Mouse (Mus musculus): Measurements from ENCODE around the gene Ankrd42.

DNA sequence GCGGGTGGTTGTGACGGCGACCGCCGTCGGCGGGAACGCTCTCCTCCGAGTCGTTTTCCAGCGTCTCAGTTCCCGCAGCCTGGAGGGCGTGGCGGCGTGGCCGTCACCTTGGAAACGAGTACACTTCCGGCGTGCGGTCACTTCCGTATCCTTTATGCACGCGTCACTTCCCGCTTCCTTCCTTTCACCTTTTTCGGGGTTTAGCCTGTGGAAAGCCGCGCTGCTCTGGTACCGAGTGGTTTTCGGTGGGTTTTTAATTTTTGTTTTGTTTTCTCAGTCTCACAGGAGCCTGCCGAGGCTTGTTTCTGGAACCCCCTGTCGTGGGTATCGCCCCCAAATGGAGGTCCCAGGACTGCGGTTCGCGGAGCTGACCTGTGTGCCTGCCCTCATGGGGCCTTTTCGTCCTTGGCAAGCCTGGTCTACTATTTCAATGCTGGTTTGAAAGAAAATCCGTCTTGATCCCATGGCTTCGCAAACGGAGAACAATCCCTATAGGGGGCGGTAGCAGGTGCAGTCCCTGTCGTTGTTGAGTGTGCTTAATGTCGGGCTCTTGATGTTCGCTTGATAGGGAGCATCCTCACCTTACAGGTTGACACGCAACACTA, at the start of gene Ankrd42:
- TF ChIP-seq CTCF (IDR thresholded peaks at IDR 0.05; ENCODE audit: extremely low read depth, insufficient read depth, low read length) (no peak), POLR2A (IDR thresholded peaks at IDR 0.05; ENCODE audit: extremely low read depth, insufficient read depth, low read length) (peak; percentile 83)
